Mouse (Mus musculus) E14TG2a.4 (cell line): ENCODE results near the gene Tdrd12.

Experiments used
- CTCF ChIP-seq: conservative IDR thresholded peaks from 2 replicates; pipeline ENCODE4 v1.5.1; 2014; ENCODE audit warnings: low read length
- NANOG ChIP-seq: IDR thresholded peaks from 2 replicates; pipeline ENCODE4 v1.6.1; 2014; ENCODE audit warnings: borderline replicate concordance, low read length, mixed read lengths

DNA sequence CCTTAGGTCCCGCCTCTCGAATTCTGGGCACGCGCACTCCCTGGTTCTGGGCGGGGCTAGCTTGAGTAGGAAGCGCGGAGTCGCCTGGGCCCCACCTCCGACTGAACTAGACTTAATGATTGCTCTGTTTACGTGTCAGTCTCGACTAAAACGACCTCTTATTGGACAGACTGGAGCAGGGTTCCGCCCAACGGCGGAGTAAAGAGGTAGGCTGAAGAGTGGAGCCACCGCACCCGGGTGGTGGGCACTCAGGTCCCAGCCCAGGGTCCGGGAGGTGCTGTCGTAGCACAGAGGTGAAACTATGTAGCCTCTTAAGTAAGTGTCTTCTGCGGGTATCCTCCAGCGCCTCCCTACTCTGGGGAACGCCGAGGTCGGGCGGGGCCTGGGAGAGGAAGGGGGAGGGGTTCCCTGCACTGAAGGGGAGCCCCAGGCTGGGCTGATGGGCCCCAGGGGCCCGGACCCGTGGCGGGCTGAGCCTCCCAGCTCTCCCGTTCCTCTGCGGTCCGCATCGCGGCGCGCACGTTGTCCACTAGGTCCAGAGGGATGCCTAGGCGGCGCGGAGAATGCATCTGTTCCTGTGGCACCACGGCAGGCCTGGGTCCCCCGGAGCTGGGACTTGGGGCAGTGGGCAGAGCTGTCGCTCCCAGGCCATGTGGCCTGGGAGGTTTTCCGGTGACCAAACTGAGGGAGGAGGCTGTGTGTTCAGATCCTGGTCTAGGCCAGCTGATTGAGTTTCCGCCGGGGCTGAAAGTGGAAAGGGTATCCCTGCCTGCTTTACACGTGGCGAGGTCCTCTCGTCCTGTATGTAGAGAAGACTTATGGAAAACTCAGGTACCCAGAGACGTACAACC, 48.7 kb upstream of the Tdrd12 start, which contains the start of gene Ankrd27:
- TF ChIP-seq CTCF = no peak
- no peak for TF ChIP-seq NANOG
